Mouse (Mus musculus) Patski (cell line): ENCODE measurements around the gene Cib2. TPM values are rescaled to one million over a fixed set of nuclear protein-coding genes. Genes with fewer than 3 reads are reported as not detected.
A peak's percentile ranks its signal among the peaks of the same experiment; 100 is the strongest.

Source experiments
- ATAC-seq: fragments of 100-300 bp; one replicate; pipeline ENCODE4 v1.8.0; 2021
- CTCF ChIA-PET: fragments of 350-600 bp; sonication (Branson Sonifier 250); formaldehyde crosslinking; loops from one replicate; lab custom pipeline; 2022; ENCODE audit warnings: inconsistent platforms; lab: Charles Lee
- POLR2A ChIA-PET: fragments of 350-600 bp; sonication (Branson Sonifier 250); formaldehyde crosslinking; loops from one replicate; lab custom pipeline; 2022; ENCODE audit warnings: antibody characterized with exemption, inconsistent platforms; lab: Charles Lee
- DNase-seq: peaks from one replicate; pipeline ENCODE4 v3.0.0-alpha.2; 2011; ENCODE audit warnings: low read depth, low spot score
- H3K27me3 ChIP-seq: fragments of 371-371 bp; one replicate; pipeline ENCODE4 v1.5.1; 2021
- CTCF ChIP-seq: fragments of 100-300 bp; IDR thresholded peaks from one replicate; pipeline ENCODE4 v1.5.1; 2021
- in situ Hi-C: fragments of 300-500 bp; cut with MboI; formaldehyde crosslinking; loops from 3 replicates; pipeline ENCODE4 v1.11.1; 2018; ENCODE audit warnings: low pct_unique_long_range_greater_than_20kb, mixed read lengths
- polyA plus RNA-seq: library from polyadenylated mRNA; unstranded; gene quantifications from one replicate; pipeline ENCODE4 v1.2.3, GENCODE M21; 2021

Gene Cib2
- polyA plus RNA-seq, 1 experiment from 2014 or later, result 74.4 TPM

GRCm38 (mm10) chr9:54529950-54530349, 30.1 kb downstream of the Cib2 start:
- TF ChIP-seq CTCF, result no peak
- no peaks in the 10 kb centered on the region for H3K27me3 ChIP-seq
- in situ Hi-C loops, result no loop called here
- DNase-seq (no peak), ATAC-seq (no peak)
- ChIA-PET POLR2A (no interaction called here), CTCF (no interaction called here)

GRCm38 (mm10) chr9:54527694-54528093, 32.3 kb downstream of the Cib2 start:
- ChIA-PET CTCF (interaction anchor here (1.1 kb wide), 1 partner anchor 25 kb away, joined by 4 read pairs; no protein-coding TSS in a partner anchor), POLR2A (no interaction called here)
- peak; percentile 18 for TF ChIP-seq CTCF
- no peak for DNase-seq
- in situ Hi-C loops, result no loop called here
- peaks cover 6% of the 10 kb centered on the region for H3K27me3 ChIP-seq
- ATAC-seq, result no peak

GRCm38 (mm10) chr9:54520286-54520685, 39.7 kb downstream of the Cib2 start:
- ATAC-seq (no peak), DNase-seq (no peak)
- in situ Hi-C loops, result no loop called here
- POLR2A ChIA-PET, result no interaction called here
- peaks cover 31% of the 10 kb centered on the region for H3K27me3 ChIP-seq
- TF ChIP-seq CTCF, result no peak
- CTCF ChIA-PET, result interaction anchor here (1.2 kb wide), 1 partner anchor 14 kb away, joined by 3 read pairs; no protein-coding TSS in a partner anchor

DNA sequence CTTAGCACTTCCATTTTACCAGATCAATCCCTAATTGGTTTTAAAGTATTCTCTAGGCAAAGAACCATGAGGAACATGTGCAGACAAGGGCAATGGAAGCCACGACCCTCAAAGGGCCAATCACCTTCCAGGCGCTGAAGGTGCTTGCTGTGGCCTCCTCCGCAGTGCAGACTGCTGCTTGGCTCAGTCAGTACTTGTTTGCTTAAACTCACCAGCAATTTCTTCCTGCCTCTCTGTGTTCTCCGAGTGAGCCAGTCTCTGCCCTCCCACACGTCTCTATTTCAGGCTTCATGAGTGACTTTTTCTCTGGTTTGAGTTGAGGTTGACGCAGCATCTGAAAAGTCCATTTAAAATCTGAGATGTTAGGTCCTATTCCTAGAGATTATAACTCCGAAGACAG, 41.1 kb downstream of the Cib2 start:
- CTCF ChIA-PET, result no interaction called here
- no peak for ATAC-seq
- no peak for TF ChIP-seq CTCF
- peaks cover 30% of the 10 kb centered on the region for H3K27me3 ChIP-seq
- no peak for DNase-seq
- in situ Hi-C loops, result no loop called here
- POLR2A ChIA-PET, result no interaction called here

DNA sequence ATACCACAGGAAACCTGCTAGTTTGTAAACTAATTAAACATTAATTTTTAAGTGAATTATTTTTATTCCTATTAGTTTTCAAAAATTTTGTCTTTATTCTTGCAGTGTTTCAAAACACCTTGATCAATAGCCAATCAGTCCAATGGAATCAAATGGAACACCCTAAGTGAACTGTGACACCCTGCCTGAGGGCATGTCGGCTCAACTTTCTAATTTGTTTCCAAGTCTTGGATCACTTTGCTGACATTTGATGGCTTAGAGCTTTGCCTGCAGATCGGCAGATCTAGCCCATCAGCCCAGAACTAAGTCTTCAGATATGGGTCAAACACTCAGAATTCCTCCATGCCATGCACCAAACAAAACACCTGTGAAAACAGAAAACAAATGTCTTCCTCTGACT, 44.0 kb downstream of the Cib2 start:
- ChIA-PET POLR2A (no interaction called here), CTCF (no interaction called here)
- DNase-seq (no peak), ATAC-seq (no peak)
- in situ Hi-C loops, result no loop called here
- no peak for TF ChIP-seq CTCF
- H3K27me3 ChIP-seq, result peaks cover 25% of the 10 kb centered on the region

- ChIA-PET POLR2A (interaction anchor here (0.7 kb wide), 1 partner anchor 1245 kb away, joined by 5 read pairs; no protein-coding TSS in a partner anchor), CTCF (interaction anchor here (1.0 kb wide), 1 partner anchor 144 kb away, joined by 3 read pairs; no protein-coding TSS in a partner anchor)
- in situ Hi-C loops, result no loop called here
- H3K27me3 ChIP-seq, result no peaks in the 10 kb centered on the region
- DNase-seq (no peak), ATAC-seq (no peak)
- TF ChIP-seq CTCF, result no peak
These were observed 57.1 kb downstream of the Cib2 start for GRCm38 (mm10) chr9:54502873-54503272.

DNA sequence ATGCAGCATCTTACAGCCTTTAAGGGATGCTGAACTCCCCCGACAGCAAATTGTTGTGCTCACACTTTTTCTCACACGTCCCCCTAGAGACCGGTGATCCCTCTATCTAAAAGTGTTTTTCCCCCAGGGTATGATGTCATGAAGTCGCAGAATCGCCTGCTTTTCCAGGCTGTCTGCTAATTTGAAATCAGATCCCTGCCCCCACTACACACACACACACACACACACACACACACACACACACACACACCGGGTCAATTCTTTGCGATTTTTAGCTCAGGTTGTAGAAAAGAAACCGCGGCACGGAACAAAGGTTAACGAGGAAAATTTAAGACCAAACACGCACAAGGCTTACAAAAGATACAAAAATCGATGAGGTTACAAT, 57.9 kb downstream of the Cib2 start:
- in situ Hi-C loops, result no loop called here
- POLR2A ChIA-PET, result interaction anchor here (0.7 kb wide), 1 partner anchor 1244 kb away, joined by 5 read pairs; no protein-coding TSS in a partner anchor
- TF ChIP-seq CTCF, result no peak
- DNase-seq, result no peak
- no peaks in the 10 kb centered on the region for H3K27me3 ChIP-seq
- CTCF ChIA-PET, result no interaction called here
- ATAC-seq, result no peak

DNA sequence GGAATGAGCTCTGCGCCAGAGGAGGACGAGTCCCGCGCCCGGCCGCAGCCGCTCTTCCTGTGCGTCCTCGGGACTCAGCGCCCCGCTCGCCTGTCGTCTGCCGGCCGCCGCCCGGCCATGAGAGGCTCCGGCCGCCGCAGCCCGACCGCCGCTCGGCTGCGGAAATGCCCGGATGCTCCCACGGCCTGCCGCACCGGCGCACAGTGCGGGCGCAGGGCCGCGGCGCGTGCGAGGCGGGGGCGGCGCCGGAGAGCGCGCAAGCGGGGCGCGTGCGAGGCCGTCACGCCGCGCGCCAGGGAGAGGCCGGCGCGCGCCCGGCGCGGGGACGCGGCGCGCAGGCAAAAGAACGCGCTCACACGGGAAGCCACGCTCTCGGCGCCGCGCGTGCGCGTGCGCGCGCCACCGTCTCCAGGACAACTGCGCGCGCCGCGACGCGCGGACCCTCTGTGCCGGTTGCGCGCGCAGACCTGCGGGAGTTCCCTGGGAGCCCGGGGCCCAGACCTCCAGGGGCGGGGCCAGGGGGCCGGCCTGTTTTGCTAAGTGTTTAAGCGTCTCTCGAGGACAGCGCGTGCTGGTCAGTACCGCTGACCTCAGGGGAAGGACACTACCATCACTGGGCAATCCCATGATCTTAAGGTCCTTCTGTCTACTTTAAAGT, 58.4 kb downstream of the Cib2 start, which contains the start of gene Dmxl2:
TSS of gene Dmxl2 (minus strand) at position 174 of the 658 bp plus-strand sequence.
- DNase-seq (peak; percentile 37), ATAC-seq (peak; percentile 70)
- ChIA-PET POLR2A (no interaction called here), CTCF (no interaction called here)
- H3K27me3 ChIP-seq, result no peaks in the 10 kb centered on the region
- in situ Hi-C loops, result no loop called here
- TF ChIP-seq CTCF, result no peak

DNA sequence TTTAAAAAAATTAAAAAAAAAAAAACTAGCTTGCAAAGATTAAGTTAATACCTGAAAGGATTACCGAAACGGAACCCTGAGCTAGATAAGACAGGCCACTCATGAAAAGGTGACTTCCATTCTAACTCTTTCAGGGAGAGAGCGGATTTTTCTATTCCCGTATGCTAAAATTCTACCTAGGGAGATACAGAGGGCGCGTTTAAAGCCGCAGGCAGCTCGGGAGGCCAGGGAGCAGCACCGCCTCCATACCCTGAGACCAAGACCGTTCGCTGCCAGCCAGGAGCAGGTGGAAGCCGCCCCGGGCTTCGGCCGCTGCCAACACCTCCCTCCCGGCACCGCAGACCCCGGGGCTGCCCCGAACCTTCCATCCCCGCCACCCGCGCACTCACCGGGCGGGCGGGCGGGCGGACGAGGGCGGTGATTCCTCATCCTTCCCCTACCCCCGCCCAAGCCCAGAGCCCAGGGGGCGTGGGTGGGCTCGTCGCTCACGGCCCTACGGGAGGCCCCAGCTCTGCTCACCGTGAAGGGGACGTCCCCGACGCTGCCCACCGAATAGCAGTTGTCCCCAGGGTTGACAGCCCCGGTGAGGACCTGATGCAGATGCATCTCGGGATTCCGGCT, 59.1 kb downstream of the Cib2 start:
- ChIA-PET POLR2A (interaction anchor here (0.6 to 0.7 kb wide), 2 partner anchors 9 to 58 kb away, joined by 3 read pairs; no protein-coding TSS in a partner anchor), CTCF (no interaction called here)
- no peaks in the 10 kb centered on the region for H3K27me3 ChIP-seq
- in situ Hi-C loops, result no loop called here
- DNase-seq (no peak), ATAC-seq (peak; percentile 62)
- TF ChIP-seq CTCF, result no peak

GRCm38 (mm10) chr9:54499791-54500190, 60.2 kb downstream of the Cib2 start:
- no peak for ATAC-seq
- no peak for TF ChIP-seq CTCF
- POLR2A ChIA-PET, result no interaction called here
- no peak for DNase-seq
- CTCF ChIA-PET, result interaction anchor here (1.3 kb wide), 1 partner anchor 21 kb away, joined by 3 read pairs; no protein-coding TSS in a partner anchor
- in situ Hi-C loops, result no loop called here
- H3K27me3 ChIP-seq, result no peaks in the 10 kb centered on the region

DNA sequence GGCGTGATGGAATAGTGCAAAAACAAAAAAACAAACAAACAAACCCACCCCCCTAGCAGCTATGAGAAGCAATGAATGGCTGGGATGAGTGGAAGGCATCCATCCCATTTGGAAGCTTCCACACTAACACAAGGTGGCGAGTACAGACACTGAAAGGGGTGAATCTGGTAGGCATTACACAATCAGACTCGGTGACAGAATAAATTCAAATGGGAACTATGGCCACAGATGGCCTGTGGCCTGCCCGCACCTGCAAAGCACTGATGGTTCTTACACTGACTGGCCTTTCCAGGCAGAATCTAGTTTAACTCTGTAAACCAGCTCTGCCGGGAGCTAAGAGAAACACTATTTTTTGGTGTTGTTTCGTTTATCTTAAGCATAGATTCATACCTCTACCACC, 60.7 kb downstream of the Cib2 start:
- ChIA-PET POLR2A (no interaction called here), CTCF (interaction anchor here (1.3 to 1.5 kb wide), 2 partner anchors 20 to 61 kb away, joined by 3 to 4 read pairs; no protein-coding TSS in a partner anchor)
- no peak for TF ChIP-seq CTCF
- in situ Hi-C loops, result no loop called here
- ATAC-seq, result no peak
- H3K27me3 ChIP-seq, result no peaks in the 10 kb centered on the region
- DNase-seq, result no peak

Other genes starting within 250 kb of the Cib2 start
- 11.3 TPM for gene Dmxl2, start 58.6 kb downstream of the Cib2 start, polyA plus RNA-seq
- 0.04 TPM for gene Sh2d7, start 21.2 kb downstream of the Cib2 start, polyA plus RNA-seq
- gene Idh3a, start 26.1 kb upstream of the Cib2 start, polyA plus RNA-seq, result 319 TPM
- gene Acsbg1, start 101.7 kb upstream of the Cib2 start, polyA plus RNA-seq, result 1.9 TPM
- gene Dnaja4, start 138.7 kb upstream of the Cib2 start, polyA plus RNA-seq, result 19.6 TPM
- 90.0 TPM for gene Wdr61, start 174.3 kb upstream of the Cib2 start, polyA plus RNA-seq
- gene Crabp1, start 204.5 kb upstream of the Cib2 start, polyA plus RNA-seq, result not detected